Mouse (Mus musculus): ENCODE data around the gene Sostdc1. TPM values are rescaled to one million over a fixed set of nuclear protein-coding genes. Genes with fewer than 3 reads are reported as not detected.

The Sostdc1 gene
- 60.4 and 69.4 TPM in 2 replicates for polyA plus RNA-seq (2015; fragmentation: Nextera tagmentation; extraction: Ambion mirVana)

DNA sequence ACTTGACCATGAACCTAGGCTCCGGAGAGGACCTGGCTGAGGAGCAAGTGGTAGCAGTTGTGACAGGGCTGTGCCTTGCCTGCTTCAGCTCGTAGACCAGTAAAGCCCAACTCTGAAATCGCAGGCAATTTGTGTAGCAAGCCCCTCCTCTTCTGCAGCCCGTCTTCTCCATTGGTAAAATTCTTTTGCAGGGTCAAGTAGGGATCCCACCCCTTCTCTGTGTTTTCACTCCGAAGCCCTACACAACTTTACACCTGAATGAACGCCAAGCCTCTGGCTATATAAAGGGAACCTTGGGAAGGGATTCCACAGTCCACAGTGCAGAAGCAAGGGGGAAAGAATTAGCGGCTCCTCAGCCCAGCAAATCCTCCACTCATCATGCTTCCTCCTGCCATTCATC, at the start of gene Sostdc1:
Gene Sostdc1 (plus strand): TSS at position 224 of the 400 bp plus-strand sequence.
- Histone ChIP-seq H3K36me3 (no peaks in the 10 kb centered on the region), H3K4me1 (peaks cover 17% of the 10 kb centered on the region; the same call in 1 of the 2 replicates), H3K9me3 (no peaks in the 10 kb centered on the region), H3K4me2 (peak within 1 kb of the TSS; percentile 72), H3K4me3 (peak within 1 kb of the TSS; percentile 46), H3K9ac (0 out of 2 replicates have a peak within 1 kb of the TSS, but pooled peaks have one; percentile 26), H3K27me3 (no peaks in the 10 kb centered on the region), H3K27ac (peak within 1 kb of the TSS; percentile 74)
- 4% methylated on average over 7 of the region's 7 CpGs for WGBS
- ATAC-seq (ENCODE audit: insufficient number of reproducible peaks, low FRiP score, low TSS enrichment, low read depth) = peak; percentile 65

- no peak for ATAC-seq (ENCODE audit: insufficient number of reproducible peaks, low FRiP score, low TSS enrichment, low read depth)
- H3K27ac ChIP-seq = no peak overlapping the region
- no peak overlapping the region for H3K4me2 ChIP-seq
- H3K4me3 ChIP-seq = no peak overlapping the region
- no peaks in the 10 kb centered on the region for H3K9me3 ChIP-seq
- no peaks in the 10 kb centered on the region for H3K27me3 ChIP-seq
- no peak overlapping the region for H3K9ac ChIP-seq
- no peaks in the 10 kb centered on the region for H3K4me1 ChIP-seq
- 76% methylated on average over 8 of the region's 8 CpGs for WGBS
- no peaks in the 10 kb centered on the region for H3K36me3 ChIP-seq
These were observed 46.2 kb upstream of the Sostdc1 start for GRCm38 (mm10) chr12:36267670-36268246.

- 18% methylated on average over 3 of the region's 3 CpGs for WGBS
- Histone ChIP-seq H3K4me3 (no peak overlapping the region), H3K27ac (no peak overlapping the region), H3K9me3 (no peaks in the 10 kb centered on the region), H3K27me3 (no peaks in the 10 kb centered on the region), H3K9ac (no peak overlapping the region), H3K4me1 (0 out of 2 replicates have a peak, but pooled peaks cover 6% of the 10 kb centered on the region), H3K36me3 (no peaks in the 10 kb centered on the region), H3K4me2 (no peak overlapping the region)
- ATAC-seq (ENCODE audit: insufficient number of reproducible peaks, low FRiP score, low TSS enrichment, low read depth) = no peak
These were observed 39.1 kb upstream of the Sostdc1 start for GRCm38 (mm10) chr12:36274823-36275222.

DNA sequence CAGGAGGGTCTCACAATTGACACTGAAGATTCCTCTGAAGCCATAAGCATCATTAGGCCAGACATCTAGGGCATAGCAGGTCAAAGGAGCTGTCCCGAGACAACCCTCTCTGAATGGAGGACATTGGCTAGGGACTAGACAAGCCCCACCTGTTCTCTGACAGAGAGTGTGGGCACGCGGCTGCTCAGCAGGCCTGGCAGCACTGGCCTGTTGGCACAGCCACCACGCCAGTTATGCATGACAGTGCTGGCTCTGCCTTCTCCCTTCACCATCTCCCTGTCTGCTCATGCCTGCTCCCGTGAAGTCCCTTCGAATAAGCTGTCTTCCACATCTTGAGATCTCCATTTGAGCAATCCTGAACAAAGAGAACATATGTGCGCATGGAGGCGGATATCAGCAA, 24.3 kb upstream of the Sostdc1 start:
- H3K27me3 ChIP-seq = no peaks in the 10 kb centered on the region
- WGBS = 84% methylated on average over 8 of the region's 8 CpGs
- ATAC-seq (ENCODE audit: insufficient number of reproducible peaks, low FRiP score, low TSS enrichment, low read depth) = no peak
- no peaks in the 10 kb centered on the region for H3K4me1 ChIP-seq
- H3K4me3 ChIP-seq = no peak overlapping the region
- H3K36me3 ChIP-seq = no peaks in the 10 kb centered on the region
- no peaks in the 10 kb centered on the region for H3K9me3 ChIP-seq
- H3K27ac ChIP-seq = no peak overlapping the region
- no peak overlapping the region for H3K4me2 ChIP-seq
- H3K9ac ChIP-seq = no peak overlapping the region

DNA sequence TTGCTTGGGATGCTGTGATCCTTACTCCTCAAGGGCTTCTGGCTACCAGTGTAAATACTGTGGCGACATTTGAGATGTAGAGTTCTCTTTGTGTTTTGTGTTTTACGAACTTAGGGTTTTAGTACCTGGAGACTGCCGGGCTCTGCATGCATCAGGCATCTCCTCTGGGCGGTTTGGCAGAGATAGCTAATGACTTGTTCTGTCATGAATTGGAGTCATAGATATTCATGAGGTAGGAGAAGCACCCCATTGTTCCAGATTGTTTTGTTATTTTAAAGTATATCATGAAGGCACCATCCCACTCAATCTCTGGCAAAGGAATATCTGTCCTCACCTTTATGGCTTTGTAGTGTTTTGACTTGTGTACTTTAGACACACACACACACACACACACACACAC, 23.5 kb upstream of the Sostdc1 start:
- no peaks in the 10 kb centered on the region for H3K9me3 ChIP-seq
- no peaks in the 10 kb centered on the region for H3K4me1 ChIP-seq
- H3K27ac ChIP-seq = no peak overlapping the region
- no peak overlapping the region for H3K4me2 ChIP-seq
- H3K36me3 ChIP-seq = no peaks in the 10 kb centered on the region
- no peaks in the 10 kb centered on the region for H3K27me3 ChIP-seq
- ATAC-seq (ENCODE audit: insufficient number of reproducible peaks, low FRiP score, low TSS enrichment, low read depth) = no peak
- H3K4me3 ChIP-seq = no peak overlapping the region
- 64% methylated on average over 4 of the region's 4 CpGs for WGBS
- H3K9ac ChIP-seq = no peak overlapping the region

DNA sequence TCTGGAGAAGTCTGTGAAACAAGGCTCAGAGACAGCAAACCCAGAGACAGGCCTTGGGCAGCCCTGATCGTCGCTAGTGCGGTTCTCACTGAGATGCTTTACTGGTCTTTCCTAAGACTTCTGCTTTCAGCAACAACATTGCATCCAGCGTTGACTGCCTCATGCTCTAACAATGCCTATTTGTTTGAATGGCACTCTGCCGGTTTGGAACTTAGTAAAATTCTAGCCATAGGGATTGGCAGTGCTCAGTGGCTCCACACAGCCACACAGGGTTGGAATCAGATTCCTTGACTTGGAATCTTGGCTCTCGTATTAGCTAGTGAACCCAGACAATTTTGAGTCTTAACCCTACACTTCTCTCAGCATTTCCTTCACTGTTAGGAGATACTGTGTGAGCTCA, 22.6 kb upstream of the Sostdc1 start:
- H3K36me3 ChIP-seq = no peaks in the 10 kb centered on the region
- no peaks in the 10 kb centered on the region for H3K4me1 ChIP-seq

DNA sequence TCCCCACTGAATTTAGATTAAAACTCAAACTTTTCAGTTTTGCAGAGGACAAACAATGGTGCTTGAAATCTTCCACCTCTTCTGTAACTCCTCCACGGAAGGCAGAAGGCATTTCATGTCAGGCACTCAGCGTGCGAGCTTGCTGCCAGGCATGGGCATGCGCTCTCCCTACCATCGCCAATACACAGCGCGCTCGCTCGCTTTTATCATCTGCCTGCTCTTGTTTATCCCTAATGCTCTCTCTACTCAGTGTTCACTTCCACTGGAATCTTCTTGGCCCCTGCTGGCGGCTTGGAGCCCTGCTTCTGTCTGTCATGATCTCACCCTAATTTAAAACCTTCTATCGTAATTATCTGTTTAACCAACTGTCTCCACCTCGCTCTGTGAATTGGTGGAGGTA, 11.6 kb upstream of the Sostdc1 start:
- Histone ChIP-seq H3K9ac (no peak overlapping the region), H3K4me1 (no peaks in the 10 kb centered on the region), H3K4me2 (no peak overlapping the region), H3K36me3 (no peaks in the 10 kb centered on the region), H3K27me3 (no peaks in the 10 kb centered on the region), H3K4me3 (no peak overlapping the region), H3K27ac (no peak overlapping the region), H3K9me3 (no peaks in the 10 kb centered on the region)
- WGBS = 85% methylated on average over 12 of the region's 12 CpGs
- no peak for ATAC-seq (ENCODE audit: insufficient number of reproducible peaks, low FRiP score, low TSS enrichment, low read depth)

More for the DNA sequence above, 22.6 kb upstream of the Sostdc1 start:
- WGBS = 78% methylated on average over 6 of the region's 6 CpGs
- Histone ChIP-seq H3K9ac (no peak overlapping the region), H3K4me2 (no peak overlapping the region), H3K27me3 (no peaks in the 10 kb centered on the region), H3K27ac (no peak overlapping the region), H3K9me3 (no peaks in the 10 kb centered on the region), H3K4me3 (no peak overlapping the region)
- no peak for ATAC-seq (ENCODE audit: insufficient number of reproducible peaks, low FRiP score, low TSS enrichment, low read depth)

GRCm38 (mm10) chr12:36302905-36303642, 10.9 kb upstream of the Sostdc1 start:
- Histone ChIP-seq H3K36me3 (no peaks in the 10 kb centered on the region), H3K9ac (no peak overlapping the region), H3K4me2 (no peak overlapping the region), H3K4me3 (no peak overlapping the region), H3K9me3 (no peaks in the 10 kb centered on the region), H3K27me3 (no peaks in the 10 kb centered on the region), H3K4me1 (no peaks in the 10 kb centered on the region), H3K27ac (no peak overlapping the region)
- ATAC-seq (ENCODE audit: insufficient number of reproducible peaks, low FRiP score, low TSS enrichment, low read depth) = no peak
- 76% methylated on average over 8 of the region's 8 CpGs for WGBS

GRCm38 (mm10) chr12:36308737-36309420, 5.1 kb upstream of the Sostdc1 start:
- H3K9me3 ChIP-seq = no peaks in the 10 kb centered on the region
- ATAC-seq (ENCODE audit: insufficient number of reproducible peaks, low FRiP score, low TSS enrichment, low read depth) = no peak
- no peak overlapping the region for H3K4me2 ChIP-seq
- H3K9ac ChIP-seq = no peak overlapping the region
- no peaks in the 10 kb centered on the region for H3K36me3 ChIP-seq
- H3K27ac ChIP-seq = no peak overlapping the region
- no peaks in the 10 kb centered on the region for H3K27me3 ChIP-seq
- WGBS = 79% methylated on average over 6 of the region's 6 CpGs
- no peak overlapping the region for H3K4me3 ChIP-seq
- 0 out of 2 replicates have a peak, but pooled peaks cover 2% of the 10 kb centered on the region for H3K4me1 ChIP-seq

DNA sequence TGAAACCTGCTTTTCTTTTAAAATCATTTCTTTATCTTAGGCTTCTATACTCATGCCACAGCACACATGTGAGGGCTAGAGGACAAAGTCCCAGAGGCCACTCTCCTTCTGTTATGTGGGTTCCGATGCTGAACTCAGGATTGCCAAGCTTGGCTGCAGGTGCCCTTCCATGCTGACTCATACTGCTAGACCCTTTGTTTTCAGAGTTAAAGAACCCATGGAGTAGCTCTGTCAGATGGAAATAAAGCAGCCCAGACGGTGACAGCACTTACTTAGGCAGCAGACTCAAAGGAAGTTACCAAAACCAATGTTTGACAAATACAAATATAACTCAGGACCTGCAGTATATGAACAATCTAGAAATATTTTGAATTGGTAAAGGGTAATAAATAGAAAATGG, 924 bp upstream of the Sostdc1 start:
- 38% methylated on average over 2 of the region's 2 CpGs for WGBS
- Histone ChIP-seq H3K4me2 (no peak overlapping the region), H3K4me1 (peaks cover 12% of the 10 kb centered on the region; the same call in 1 of the 2 replicates), H3K9ac (no peak overlapping the region), H3K36me3 (no peaks in the 10 kb centered on the region), H3K27ac (no peak overlapping the region), H3K4me3 (no peak overlapping the region), H3K9me3 (no peaks in the 10 kb centered on the region), H3K27me3 (no peaks in the 10 kb centered on the region)
- ATAC-seq (ENCODE audit: insufficient number of reproducible peaks, low FRiP score, low TSS enrichment, low read depth) = no peak

DNA sequence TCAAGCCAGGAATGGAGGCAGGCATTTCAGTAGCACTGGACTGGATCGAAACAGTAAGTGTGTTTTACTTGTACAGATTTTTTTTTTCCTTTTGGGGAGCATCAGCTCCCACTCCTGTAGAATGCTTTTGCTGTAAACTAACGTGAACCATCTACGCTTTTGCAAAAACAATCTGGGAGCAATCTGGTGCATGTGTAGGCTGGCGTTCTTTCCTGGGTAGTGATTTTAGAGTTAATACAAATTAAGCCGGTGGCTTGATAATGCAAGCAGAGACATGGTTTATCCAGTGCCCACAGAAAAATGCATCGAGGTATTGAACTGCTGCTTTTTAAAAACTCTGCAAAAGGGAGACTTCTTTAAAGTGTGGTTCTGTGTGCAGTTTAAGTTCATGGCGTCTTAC, 507 bp downstream of the Sostdc1 start:
- H3K27me3 ChIP-seq = no peaks in the 10 kb centered on the region
- no peaks in the 10 kb centered on the region for H3K36me3 ChIP-seq
- H3K9me3 ChIP-seq = no peaks in the 10 kb centered on the region
- 16% methylated on average over 7 of the region's 7 CpGs for WGBS
- H3K9ac ChIP-seq = 0 out of 2 replicates have a peak overlapping the region, but pooled peaks have one; percentile 26
- H3K4me2 ChIP-seq = peak overlapping the region; percentile 72
- no peak for ATAC-seq (ENCODE audit: insufficient number of reproducible peaks, low FRiP score, low TSS enrichment, low read depth)
- peak overlapping the region; percentile 46 for H3K4me3 ChIP-seq
- H3K4me1 ChIP-seq = peaks cover 17% of the 10 kb centered on the region; the same call in 1 of the 2 replicates
- H3K27ac ChIP-seq = peak overlapping the region; percentile 74

DNA sequence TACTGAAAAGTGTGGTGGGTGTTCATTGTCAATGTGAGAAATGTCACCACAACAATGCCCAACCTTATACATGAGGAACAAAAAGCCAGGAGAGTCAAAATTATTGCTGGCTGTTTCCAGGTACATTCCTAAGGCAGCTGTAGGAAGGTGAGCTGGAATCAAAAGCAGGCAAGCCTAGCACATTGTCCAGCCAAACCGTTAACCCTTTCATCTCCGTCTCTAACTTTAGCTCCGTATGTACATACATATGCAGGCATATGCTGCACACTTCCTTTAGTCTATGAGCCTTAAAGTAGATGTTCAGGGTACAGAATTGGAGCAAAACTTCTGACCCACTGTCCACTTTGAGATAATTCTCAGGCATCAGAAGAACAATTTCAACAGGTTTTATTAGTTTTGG, 1.6 kb downstream of the Sostdc1 start:
- Histone ChIP-seq H3K4me1 (peaks cover 17% of the 10 kb centered on the region; the same call in 1 of the 2 replicates), H3K4me3 (peak overlapping the region; percentile 46), H3K27me3 (no peaks in the 10 kb centered on the region), H3K36me3 (no peaks in the 10 kb centered on the region), H3K9me3 (no peaks in the 10 kb centered on the region), H3K4me2 (peak overlapping the region; percentile 72), H3K9ac (no peak overlapping the region), H3K27ac (peak overlapping the region; percentile 62)
- ATAC-seq (ENCODE audit: insufficient number of reproducible peaks, low FRiP score, low TSS enrichment, low read depth) = no peak
- 29% methylated on average over 3 of the region's 3 CpGs for WGBS
